Mouse (Mus musculus) gastrocnemius, postnatal 10 days (tissue): ENCODE measurements around the gene Hoxc13. TPM values are rescaled to one million over a fixed set of nuclear protein-coding genes. Genes with fewer than 3 reads are reported as not detected.

ENCODE experiments used
- microRNA-seq, 2 experiments: library from miRNA; unstranded; fragments of <30 nt; microRNA quantifications; one replicate each; pipeline ENCODE4 v1.2.0; 2021
- total RNA-seq, 2 experiments: library from RNA; stranded (reverse); gene quantifications; 2 replicates each; pipeline ENCODE4 v1.2.3; 2021

Hoxc13 gene
- total RNA-seq, 2 experiments from 2014 or later, result not detected

Small RNA genes lying within 50 kb of the gene (microRNA-seq; reads per million reads assigned to microRNA genes)
- gene Mir196a-2, result 1,166 to 1,373 reads per million in 2 experiments

Other genes with a start within 250 kb of the Hoxc13 start
- gene Atp5g2, start 248.8 kb upstream of the Hoxc13 start, total RNA-seq, result 10 to 100 TPM; 34.2 to 41.1 TPM
- 10 to 100 TPM; 45.0 to 51.1 TPM for gene Calcoco1, start 198.9 kb upstream of the Hoxc13 start, total RNA-seq
- gene Hoxc12, start 15.7 kb downstream of the Hoxc13 start, total RNA-seq, result not detected
- 1 to 10 TPM; 8.4 to 9.6 TPM for gene Hoxc11, start 33.3 kb downstream of the Hoxc13 start, total RNA-seq
- 10 to 100 TPM; 50.7 to 51.2 TPM for gene Hoxc10, start 45.7 kb downstream of the Hoxc13 start, total RNA-seq
- gene Hoxc5, start 46.3 kb downstream of the Hoxc13 start, total RNA-seq, result 1 to 10 TPM; 2.1 to 3.6 TPM
- gene Hoxc9, start 55.3 kb downstream of the Hoxc13 start, total RNA-seq, result 1 to 10 TPM; 6.5 to 8.2 TPM
- gene Hoxc8, start 69.5 kb downstream of the Hoxc13 start, total RNA-seq, result 1 to 10 TPM; 1.8 to 2.8 TPM
- 10 to 100 TPM in 1 of 2 experiments, 1 to 10 TPM in 1; 5.1 to 10.0 TPM for gene Hoxc6, start 77.2 kb downstream of the Hoxc13 start, total RNA-seq
- 1 to 10 TPM; 5.3 to 6.3 TPM for gene Hoxc4, start 97.8 kb downstream of the Hoxc13 start, total RNA-seq
- 10 to 100 TPM; 10.5 to 12.2 TPM for gene Smug1, start 246.0 kb downstream of the Hoxc13 start, total RNA-seq